Mouse (Mus musculus) layer of hippocampus, adult 18-20 months (tissue): ENCODE measurements around the gene Hirip3. TPM values are rescaled to one million over a fixed set of nuclear protein-coding genes. Genes with fewer than 3 reads are reported as not detected.

Source experiments
- DNase-seq, 2 experiments: peaks; one replicate each; pipeline ENCODE4 v3.0.0; 2022; ENCODE audit warnings: low spot score in 2 of 2
- total RNA-seq, 2 experiments: library from RNA; stranded (reverse); gene quantifications; 2 replicates each; pipeline ENCODE4 v1.2.3; 2021

The Hirip3 gene
- total RNA-seq, 2 experiments from 2014 or later = 25.8 to 30.9 TPM

- no peak for DNase-seq
Observed at GRCm38 (mm10) chr7:126905590-126905989, 43.8 kb downstream of the Hirip3 start.

DNA sequence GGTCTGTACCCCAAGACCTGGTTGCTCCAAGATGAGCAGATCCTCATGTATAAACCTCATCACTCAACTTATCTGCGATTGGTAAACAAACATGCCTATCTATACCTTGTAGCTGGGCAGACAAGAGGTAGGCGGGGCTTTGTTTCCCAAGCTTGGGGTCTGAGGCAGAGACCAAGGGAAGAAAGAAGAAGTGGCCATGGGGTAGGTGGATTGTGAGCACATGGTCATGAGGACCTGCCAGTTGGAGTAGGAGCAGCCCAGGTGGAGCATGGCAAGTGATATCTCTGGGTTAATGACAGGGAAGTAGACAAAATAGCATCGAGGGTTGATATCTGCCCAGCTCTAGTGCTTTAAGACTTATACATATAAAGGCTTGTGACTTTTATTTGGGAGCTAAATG, 53.1 kb downstream of the Hirip3 start:
- no peak for DNase-seq

Other genes with a start within 250 kb of the Hirip3 start
- 1 to 10 TPM; 6.8 to 8.8 TPM for gene Nupr1, start 231.1 kb upstream of the Hirip3 start, total RNA-seq
- gene Sgf29, start 212.7 kb upstream of the Hirip3 start, total RNA-seq = 10 to 100 TPM; 26.1 to 33.5 TPM
- gene Sult1a1, start 185.5 kb upstream of the Hirip3 start, total RNA-seq = 10 to 100 TPM in 1 of 2 experiments, 1 to 10 TPM in 1; 9.5 to 11.6 TPM
- 100 to 1,000 TPM; 105 to 106 TPM for gene Bola2, start 166.6 kb upstream of the Hirip3 start, total RNA-seq
- 10 to 100 TPM; 17.3 to 17.4 TPM for gene Slx1b, start 166.2 kb upstream of the Hirip3 start, total RNA-seq
- gene Coro1a, start 154.2 kb upstream of the Hirip3 start, total RNA-seq = 100 to 1,000 TPM; 121 to 122 TPM
- gene Mapk3, start 102.4 kb upstream of the Hirip3 start, total RNA-seq = 100 to 1,000 TPM; 174 to 194 TPM
- 1 to 10 TPM; 2.2 to 4.6 TPM for gene Gdpd3, start 95.6 kb upstream of the Hirip3 start, total RNA-seq
- 100 to 1,000 TPM; 286 to 300 TPM for gene Ypel3, start 85.0 kb upstream of the Hirip3 start, total RNA-seq
- under 1 TPM; 0.56 to 0.64 TPM for gene Tbx6, start 80.5 kb upstream of the Hirip3 start, total RNA-seq
- gene Ppp4c, start 69.5 kb upstream of the Hirip3 start, total RNA-seq = 10 to 100 TPM; 48.9 to 54.5 TPM
- gene Fam57b, start 64.3 kb upstream of the Hirip3 start, total RNA-seq = 10 to 100 TPM; 62.4 to 68.1 TPM
- gene 4930451I11Rik, start 30.3 kb upstream of the Hirip3 start, total RNA-seq = not detected
- gene Doc2a, start 14.6 kb upstream of the Hirip3 start, total RNA-seq = 10 to 100 TPM; 15.8 to 18.5 TPM
- 10 to 100 TPM; 48.4 to 55.6 TPM for gene Ino80e, start 405 bp downstream of the Hirip3 start, total RNA-seq
- gene Taok2, start 22.7 kb downstream of the Hirip3 start, total RNA-seq = 100 to 1,000 TPM; 156 to 160 TPM
- 10 to 100 TPM; 18.4 to 23.1 TPM for gene Tmem219, start 60.9 kb downstream of the Hirip3 start, total RNA-seq
- gene Kctd13, start 66.9 kb downstream of the Hirip3 start, total RNA-seq = 100 to 1,000 TPM; 192 to 198 TPM
- 10 to 100 TPM; 33.3 to 33.7 TPM for gene Asphd1, start 87.6 kb downstream of the Hirip3 start, total RNA-seq
- gene Sez6l2, start 88.6 kb downstream of the Hirip3 start, total RNA-seq = 100 to 1,000 TPM; 475 to 503 TPM
- gene Cdipt, start 113.9 kb downstream of the Hirip3 start, total RNA-seq = 100 to 1,000 TPM; 164 to 166 TPM
- gene Cdiptos, start 114.1 kb downstream of the Hirip3 start, total RNA-seq = not detected
- 10 to 100 TPM in 1 of 2 experiments, 1 to 10 TPM in 1; 8.5 to 10.0 TPM for gene Mvp, start 152.6 kb downstream of the Hirip3 start, total RNA-seq
- gene Pagr1b, start 154.5 kb downstream of the Hirip3 start, total RNA-seq = not detected
- 10 to 100 TPM; 16.7 to 17.4 TPM for gene Pagr1a, start 155.4 kb downstream of the Hirip3 start, total RNA-seq
- 10 to 100 TPM; 61.2 to 65.1 TPM for gene Gm42742, start 159.1 kb downstream of the Hirip3 start, total RNA-seq
- 100 to 1,000 TPM; 246 to 261 TPM for gene Prrt2, start 159.2 kb downstream of the Hirip3 start, total RNA-seq
- 100 to 1,000 TPM; 238 to 241 TPM for gene Maz, start 165.1 kb downstream of the Hirip3 start, total RNA-seq
- 1 to 10 TPM; 3.1 to 6.0 TPM for gene Kif22, start 180.5 kb downstream of the Hirip3 start, total RNA-seq
- not detected for gene Zg16, start 225.4 kb downstream of the Hirip3 start, total RNA-seq
- 1 to 10 TPM in 1 of 2 experiments, under 1 TPM in 1; 0.84 to 1.6 TPM for gene AI467606, start 229.4 kb downstream of the Hirip3 start, total RNA-seq